Mouse (Mus musculus) liver, embryonic 14.5 days (tissue): ENCODE results near the gene Mcee. TPM values are rescaled to one million over a fixed set of nuclear protein-coding genes. Genes with fewer than 3 reads are reported as not detected.

Experiments
- ATAC-seq: fragments of 200-750 bp; cut with Nextera tagmentation; 2 replicates; pipeline ENCODE4 v1.8.0; 2017; ENCODE audit warnings: moderate number of reproducible peaks, mild to moderate bottlenecking, moderate library complexity; ENCODE audit not compliant: insufficient read depth
- DNase-seq, 3 experiments: peaks; one replicate each; pipeline ENCODE4 v3.0.0-alpha.2; 2012 to 2013; ENCODE audit warnings: low read depth in 3 of 3, low spot score in 3 of 3
- H3K27ac ChIP-seq: fragments of 300-500 bp; sonication (generic); 2 replicates; pipeline ENCODE4 v1.5.1; 2014; ENCODE audit warnings: moderate library complexity, mild to moderate bottlenecking, control low read depth, inconsistent platforms
- H3K27me3 ChIP-seq: fragments of 300-500 bp; sonication (generic); 2 replicates; pipeline ENCODE4 v1.6.1; 2014; ENCODE audit warnings: mild to moderate bottlenecking, low read length, moderate library complexity; ENCODE audit not compliant: control insufficient read depth, insufficient read depth
- H3K36me3 ChIP-seq: fragments of 300-500 bp; sonication (generic); replicated peaks from 2 replicates; pipeline ENCODE4 v1.6.1; 2014; ENCODE audit warnings: low read depth; ENCODE audit not compliant: control insufficient read depth, insufficient read depth
- H3K4me1 ChIP-seq, 2 experiments: fragments of 200-500 bp in 1 of 2; fragments of 300-500 bp in 1 of 2; sonication (generic) in 1 of 2; replicated peaks; 2 replicates each; pipeline ENCODE4 v1.6.1; 2012 to 2014; ENCODE audit warnings: antibody characterized with exemption in 1 of 2, inconsistent platforms in 1 of 2, low read length in 1 of 2; ENCODE audit not compliant: control insufficient read depth in 2 of 2, insufficient read depth in 2 of 2
- H3K4me2 ChIP-seq: fragments of 300-500 bp; sonication (generic); 2 replicates; pipeline ENCODE4 v1.6.1; 2014; ENCODE audit warnings: low read depth, mild to moderate bottlenecking, control low read depth, moderate library complexity
- H3K4me3 ChIP-seq, 2 experiments: fragments of 200-500 bp in 1 of 2; fragments of 300-500 bp in 1 of 2; sonication (generic) in 1 of 2; 2 replicates each; pipeline ENCODE4 v1.5.1; 2012 to 2014; ENCODE audit warnings: low read depth in 2 of 2, low read length in 2 of 2, mild to moderate bottlenecking in 2 of 2, control low read depth in 1 of 2, inconsistent platforms in 1 of 2, moderate library complexity in 1 of 2; ENCODE audit not compliant: insufficient read depth in 1 of 2
- H3K9ac ChIP-seq: fragments of 300-500 bp; sonication (generic); replicated peaks from 2 replicates; pipeline ENCODE4 v1.6.1; 2014; ENCODE audit warnings: mild to moderate bottlenecking, control low read depth, moderate library complexity
- H3K9me3 ChIP-seq: fragments of 300-500 bp; sonication (generic); 2 replicates; pipeline ENCODE4 v1.6.1; 2016; ENCODE audit warnings: low read length, mixed read lengths; ENCODE audit not compliant: control insufficient read depth
- CTCF ChIP-seq: IDR thresholded peaks from 2 replicates; pipeline ENCODE4 v1.5.1; 2016; ENCODE audit warnings: antibody characterized with exemption, low read depth, control low read depth
- EP300 ChIP-seq: IDR thresholded peaks from 2 replicates; pipeline ENCODE4 v1.6.1; 2016; ENCODE audit warnings: antibody characterized with exemption, low read depth
- WGBS: fragments of 180-500 bp; shearing (Covaris S2); extraction: QIAGEN DNeasy Blood & Tissue Kit; methylation state at CpG from one replicate; pipeline ENCODE4 v1.1.7; 2014; ENCODE audit not compliant: insufficient replicate concordance; 5-methylcytosine and 5-hydroxymethylcytosine counted together
- polyA plus RNA-seq, 2 experiments: library from polyadenylated mRNA; depleted of rRNA in 1 of 2; stranded (reverse) in 1 of 2; unstranded in 1 of 2; fragments of >200 nt; fragmentation: Nextera tagmentation in 1 of 2; extraction: Ambion mirVana in 1 of 2; gene quantifications; 2 replicates each; pipeline versions ENCODE4 v1.2.1 to v1.2.3; 2012 to 2014

Gene Mcee
- polyA plus RNA-seq, 2 experiments, result 21.1 to 42.1 TPM

- Histone ChIP-seq H3K9me3 (no peaks in the 10 kb centered on the region), H3K9ac (no peak overlapping the region), H3K4me1 (no peaks in the 10 kb centered on the region), H3K27ac (no peak overlapping the region), H3K4me2 (no peak overlapping the region), H3K36me3 (no peaks in the 10 kb centered on the region), H3K4me3 (no peak overlapping the region), H3K27me3 (no peaks in the 10 kb centered on the region)
- WGBS, result 54% methylated on average over 8 of the region's 8 CpGs
- ATAC-seq, result no peak
- no peak for DNase-seq
- no peak for TF ChIP-seq CTCF
- TF ChIP-seq EP300, result no peak
Observed at GRCm38 (mm10) chr7:64403989-64404388, 11.6 kb downstream of the Mcee start.

GRCm38 (mm10) chr7:64424861-64425260 lies 32.5 kb downstream of the Mcee start:
- no peak for ATAC-seq
- H3K36me3 ChIP-seq, result no peaks in the 10 kb centered on the region
- H3K9me3 ChIP-seq, result no peaks in the 10 kb centered on the region
- no peaks in the 10 kb centered on the region for H3K4me1 ChIP-seq
- no peak overlapping the region for H3K27ac ChIP-seq
- H3K27me3 ChIP-seq, result no peaks in the 10 kb centered on the region
- DNase-seq, result no peak
- WGBS, result 43% methylated on average over 5 of the region's 5 CpGs
- TF ChIP-seq CTCF (no peak), EP300 (no peak)
- H3K4me3 ChIP-seq, result no peak overlapping the region
- H3K9ac ChIP-seq, result no peak overlapping the region
- H3K4me2 ChIP-seq, result no peak overlapping the region

- H3K4me3 ChIP-seq, result no peak overlapping the region
- no peaks in the 10 kb centered on the region for H3K9me3 ChIP-seq
- no peak overlapping the region for H3K4me2 ChIP-seq
- TF ChIP-seq CTCF (no peak), EP300 (no peak)
- no peaks in the 10 kb centered on the region for H3K27me3 ChIP-seq
- no peaks in the 10 kb centered on the region for H3K4me1 ChIP-seq
- ATAC-seq, result no peak
- H3K9ac ChIP-seq, result no peak overlapping the region
- no peak for DNase-seq
- 42% methylated on average over 5 of the region's 5 CpGs for WGBS
- H3K27ac ChIP-seq, result no peak overlapping the region
- H3K36me3 ChIP-seq, result no peaks in the 10 kb centered on the region
Observed at GRCm38 (mm10) chr7:64439595-64440518, 47.5 kb downstream of the Mcee start.

GRCm38 (mm10) chr7:64440519-64440918 lies 48.1 kb downstream of the Mcee start:
- Histone ChIP-seq H3K4me3 (no peak overlapping the region), H3K4me1 (no peaks in the 10 kb centered on the region), H3K27me3 (no peaks in the 10 kb centered on the region), H3K9me3 (no peaks in the 10 kb centered on the region), H3K27ac (no peak overlapping the region), H3K36me3 (no peaks in the 10 kb centered on the region), H3K9ac (no peak overlapping the region), H3K4me2 (no peak overlapping the region)
- DNase-seq, result no peak
- WGBS, result 67% methylated on average over 8 of the region's 8 CpGs
- ATAC-seq, result no peak
- TF ChIP-seq EP300 (no peak), CTCF (no peak)

GRCm38 (mm10) chr7:64450631-64451030 lies 58.2 kb downstream of the Mcee start:
- TF ChIP-seq EP300 (no peak), CTCF (no peak)
- Histone ChIP-seq H3K36me3 (no peaks in the 10 kb centered on the region), H3K27ac (no peak overlapping the region), H3K27me3 (no peaks in the 10 kb centered on the region), H3K9me3 (no peaks in the 10 kb centered on the region), H3K9ac (no peak overlapping the region), H3K4me2 (no peak overlapping the region), H3K4me1 (no peaks in the 10 kb centered on the region), H3K4me3 (no peak overlapping the region)
- 68% methylated on average over 13 of the region's 13 CpGs for WGBS
- no peak for DNase-seq
- no peak for ATAC-seq
